Mouse (Mus musculus) stomach, postnatal 0 days (tissue): ENCODE data around the gene Acadvl. TPM values are rescaled to one million over a fixed set of nuclear protein-coding genes. Genes with fewer than 3 reads are reported as not detected.

Experiments used
- ATAC-seq: fragments of 200-750 bp; cut with Nextera tagmentation; 2 replicates; pipeline ENCODE4 v1.8.0; 2017; ENCODE audit not compliant: low FRiP score, low TSS enrichment
- DNase-seq: peaks from one replicate; pipeline ENCODE4 v3.0.0-alpha.2; 2016; ENCODE audit warnings: low spot score
- H3K27ac ChIP-seq: fragments of 300-500 bp; sonication (generic); replicated peaks from 2 replicates; pipeline ENCODE4 v1.5.1; 2014; ENCODE audit warnings: mild to moderate bottlenecking, control low read depth
- H3K27me3 ChIP-seq: fragments of 300-500 bp; sonication (generic); 2 replicates; pipeline ENCODE4 v1.6.1; 2014; ENCODE audit warnings: low read length; ENCODE audit not compliant: control insufficient read depth, insufficient read depth
- H3K36me3 ChIP-seq: fragments of 300-500 bp; sonication (generic); 2 replicates; pipeline ENCODE4 v1.6.1; 2014; ENCODE audit warnings: low read length, mixed read lengths; ENCODE audit not compliant: control insufficient read depth, insufficient read depth
- H3K4me1 ChIP-seq: fragments of 300-500 bp; sonication (generic); replicated peaks from 2 replicates; pipeline ENCODE4 v1.6.1; 2014; ENCODE audit warnings: antibody characterized with exemption; ENCODE audit not compliant: control insufficient read depth, insufficient read depth
- H3K4me2 ChIP-seq: fragments of 300-500 bp; sonication (generic); replicated peaks from 2 replicates; pipeline ENCODE4 v1.6.1; 2014; ENCODE audit warnings: low read depth, mild to moderate bottlenecking, control low read depth, moderate library complexity
- H3K4me3 ChIP-seq: fragments of 300-500 bp; sonication (generic); 2 replicates; pipeline ENCODE4 v1.5.1; 2014; ENCODE audit warnings: low read depth, low read length, control low read depth
- H3K9ac ChIP-seq: fragments of 300-500 bp; sonication (generic); 2 replicates; pipeline ENCODE4 v1.6.1; 2014; ENCODE audit warnings: mild to moderate bottlenecking, low read length, control low read depth, mixed read lengths
- H3K9me3 ChIP-seq: fragments of 300-500 bp; sonication (generic); 2 replicates; pipeline ENCODE4 v1.6.1; 2016; ENCODE audit warnings: low read length; ENCODE audit not compliant: control insufficient read depth
- CTCF ChIP-seq: IDR thresholded peaks from 2 replicates; pipeline ENCODE4 v1.5.1; 2016; ENCODE audit warnings: antibody characterized with exemption, low read depth, mild to moderate bottlenecking, moderate library complexity
- EP300 ChIP-seq: optimal IDR thresholded peaks from 2 replicates; pipeline ENCODE3; 2016; ENCODE audit warnings: antibody characterized with exemption
- WGBS: fragments of 180-500 bp; shearing (Covaris S2); extraction: QIAGEN DNeasy Blood & Tissue Kit; methylation state at CpG from one replicate; pipeline ENCODE4 v1.1.7; 2014; 5-methylcytosine and 5-hydroxymethylcytosine counted together
- polyA plus RNA-seq: library from polyadenylated mRNA; unstranded; fragments of >200 nt; fragmentation: Nextera tagmentation; extraction: Ambion mirVana; gene quantifications from 2 replicates; pipeline ENCODE4 v1.2.1, GENCODE M21; 2015

Gene Acadvl
- polyA plus RNA-seq, 1 experiment from 2014 or later: 143 TPM

GRCm38 (mm10) chr11:70040184-70040583 is 25.0 kb upstream of the Acadvl start:
- Histone ChIP-seq H3K4me1 (no peaks in the 10 kb centered on the region), H3K4me3 (no peak overlapping the region), H3K27me3 (no peaks in the 10 kb centered on the region), H3K9me3 (no peaks in the 10 kb centered on the region), H3K27ac (no peak overlapping the region), H3K36me3 (peaks cover 2% of the 10 kb centered on the region; the same call in 1 of the 2 replicates), H3K9ac (no peak overlapping the region), H3K4me2 (no peak overlapping the region)
- DNase-seq: no peak
- TF ChIP-seq EP300: no peak
- TF ChIP-seq CTCF: no peak
- no peak for ATAC-seq
- 92% methylated on average over 7 of the region's 7 CpGs for WGBS

- H3K36me3 ChIP-seq: peaks cover 2% of the 10 kb centered on the region; the same call in 1 of the 2 replicates
These were observed 24.4 kb upstream of the Acadvl start for GRCm38 (mm10) chr11:70039631-70040030.

GRCm38 (mm10) chr11:70038174-70038573 is 23.0 kb upstream of the Acadvl start:
- TF ChIP-seq EP300: no peak
- no peak for TF ChIP-seq CTCF
- Histone ChIP-seq H3K9me3 (no peaks in the 10 kb centered on the region), H3K9ac (no peak overlapping the region), H3K4me2 (no peak overlapping the region), H3K36me3 (peaks cover 2% of the 10 kb centered on the region; the same call in 1 of the 2 replicates), H3K4me3 (no peak overlapping the region), H3K4me1 (no peaks in the 10 kb centered on the region), H3K27ac (no peak overlapping the region), H3K27me3 (no peaks in the 10 kb centered on the region)
- no peak for ATAC-seq
- DNase-seq: no peak
- 61% methylated on average over 7 of the region's 7 CpGs for WGBS

More at GRCm38 (mm10) chr11:70039631-70040030, 24.4 kb upstream of the Acadvl start:
- Histone ChIP-seq H3K9me3 (no peaks in the 10 kb centered on the region), H3K27me3 (no peaks in the 10 kb centered on the region), H3K4me2 (no peak overlapping the region), H3K4me3 (no peak overlapping the region), H3K9ac (no peak overlapping the region), H3K4me1 (no peaks in the 10 kb centered on the region), H3K27ac (no peak overlapping the region)
- no peak for DNase-seq
- ATAC-seq: no peak
- 92% methylated on average over 10 of the region's 10 CpGs for WGBS
- TF ChIP-seq CTCF (no peak), EP300 (no peak)

GRCm38 (mm10) chr11:70031321-70031670 is 16.1 kb upstream of the Acadvl start:
- 99% methylated on average over 11 of the region's 11 CpGs for WGBS
- Histone ChIP-seq H3K4me2 (no peak overlapping the region), H3K4me1 (peaks cover 5% of the 10 kb centered on the region; the same call in 1 of the 2 replicates), H3K36me3 (peaks cover 7% of the 10 kb centered on the region), H3K27me3 (no peaks in the 10 kb centered on the region), H3K27ac (no peak overlapping the region), H3K9me3 (no peaks in the 10 kb centered on the region), H3K9ac (no peak overlapping the region), H3K4me3 (no peak overlapping the region)
- TF ChIP-seq EP300: no peak
- no peak for TF ChIP-seq CTCF
- DNase-seq: no peak
- ATAC-seq: no peak

- DNase-seq: no peak
- H3K4me2 ChIP-seq: no peak overlapping the region
- H3K9me3 ChIP-seq: no peaks in the 10 kb centered on the region
- no peaks in the 10 kb centered on the region for H3K27me3 ChIP-seq
- no peak overlapping the region for H3K4me3 ChIP-seq
- TF ChIP-seq EP300 (no peak), CTCF (no peak)
- peaks cover 7% of the 10 kb centered on the region; the same call in 1 of the 2 replicates for H3K4me1 ChIP-seq
- no peak for ATAC-seq
- no peak overlapping the region for H3K9ac ChIP-seq
- H3K27ac ChIP-seq: no peak overlapping the region
- H3K36me3 ChIP-seq: peaks cover 7% of the 10 kb centered on the region
- 93% methylated on average over 28 of the region's 28 CpGs for WGBS
These were observed 15.6 kb upstream of the Acadvl start for GRCm38 (mm10) chr11:70030651-70031320.

GRCm38 (mm10) chr11:70029829-70030550 is 14.8 kb upstream of the Acadvl start:
- WGBS: 38% methylated on average over 11 of the region's 11 CpGs
- no peak overlapping the region for H3K9ac ChIP-seq
- H3K4me3 ChIP-seq: no peak overlapping the region
- TF ChIP-seq EP300 (no peak), CTCF (no peak)
- H3K9me3 ChIP-seq: no peaks in the 10 kb centered on the region
- ATAC-seq (0 out of 2 replicates have a peak, but pooled peaks have one; percentile 1), DNase-seq (no peak)
- no peaks in the 10 kb centered on the region for H3K27me3 ChIP-seq
- H3K4me2 ChIP-seq: peak overlapping the region; percentile 45
- peaks cover 7% of the 10 kb centered on the region; the same call in 1 of the 2 replicates for H3K4me1 ChIP-seq
- peaks cover 7% of the 10 kb centered on the region for H3K36me3 ChIP-seq
- no peak overlapping the region for H3K27ac ChIP-seq
